Mouse (Mus musculus) forebrain, embryonic 11.5 days (tissue): ENCODE data around the gene Parvg. TPM values are rescaled to one million over a fixed set of nuclear protein-coding genes. Genes with fewer than 3 reads are reported as not detected.

Experiments
- ATAC-seq: fragments of 200-750 bp; cut with Nextera tagmentation; replicated peaks from 2 replicates; pipeline ENCODE4 v1.8.0; 2017; ENCODE audit warnings: moderate TSS enrichment; ENCODE audit not compliant: low FRiP score
- DNase-seq: peaks from one replicate; pipeline ENCODE4 v3.0.0-alpha.2; 2017; ENCODE audit warnings: low spot score
- H3K27ac ChIP-seq: fragments of 300-500 bp; sonication (generic); 2 replicates; pipeline ENCODE4 v1.5.1; 2014; ENCODE audit warnings: low read depth, low read length
- H3K27me3 ChIP-seq: fragments of 300-500 bp; sonication (generic); 2 replicates; pipeline ENCODE4 v1.6.1; 2014; ENCODE audit warnings: mild to moderate bottlenecking, low read length, mixed read lengths; ENCODE audit not compliant: control insufficient read depth, insufficient read depth
- H3K36me3 ChIP-seq: fragments of 300-500 bp; sonication (generic); 2 replicates; pipeline ENCODE4 v1.6.1; 2014; ENCODE audit warnings: mild to moderate bottlenecking, low read length, moderate library complexity, mixed read lengths; ENCODE audit not compliant: control insufficient read depth, insufficient read depth
- H3K4me1 ChIP-seq: fragments of 300-500 bp; sonication (generic); replicated peaks from 2 replicates; pipeline ENCODE4 v1.6.1; 2014; ENCODE audit warnings: low read length, mixed read lengths; ENCODE audit not compliant: control insufficient read depth, insufficient read depth
- H3K4me2 ChIP-seq: fragments of 300-500 bp; sonication (generic); 2 replicates; pipeline ENCODE4 v1.6.1; 2014; ENCODE audit warnings: low read depth, mild to moderate bottlenecking, low read length, moderate library complexity, mixed read lengths; ENCODE audit not compliant: severe bottlenecking
- H3K4me3 ChIP-seq: fragments of 300-500 bp; sonication (generic); 2 replicates; pipeline ENCODE4 v1.5.1; 2014; ENCODE audit warnings: low read depth, low read length
- H3K9ac ChIP-seq: fragments of 300-500 bp; sonication (generic); 2 replicates; pipeline ENCODE4 v1.6.1; 2014; ENCODE audit warnings: low read length
- H3K9me3 ChIP-seq: fragments of 300-500 bp; sonication (generic); 2 replicates; pipeline ENCODE4 v1.6.1; 2016; ENCODE audit warnings: low read length, mixed read lengths; ENCODE audit not compliant: control insufficient read depth
- WGBS: fragments of 180-500 bp; shearing (Covaris S2); extraction: QIAGEN DNeasy Blood & Tissue Kit; methylation state at CpG from one replicate; pipeline ENCODE4 v1.1.7; 2014; 5-methylcytosine and 5-hydroxymethylcytosine counted together
- polyA plus RNA-seq: library from polyadenylated mRNA; unstranded; fragments of >200 nt; fragmentation: Nextera tagmentation; extraction: Ambion mirVana; gene quantifications from 2 replicates; pipeline ENCODE4 v1.2.1, GENCODE M21; 2014

The Parvg gene
- polyA plus RNA-seq, 1 experiment from 2014 or later = 0.35 TPM

DNA sequence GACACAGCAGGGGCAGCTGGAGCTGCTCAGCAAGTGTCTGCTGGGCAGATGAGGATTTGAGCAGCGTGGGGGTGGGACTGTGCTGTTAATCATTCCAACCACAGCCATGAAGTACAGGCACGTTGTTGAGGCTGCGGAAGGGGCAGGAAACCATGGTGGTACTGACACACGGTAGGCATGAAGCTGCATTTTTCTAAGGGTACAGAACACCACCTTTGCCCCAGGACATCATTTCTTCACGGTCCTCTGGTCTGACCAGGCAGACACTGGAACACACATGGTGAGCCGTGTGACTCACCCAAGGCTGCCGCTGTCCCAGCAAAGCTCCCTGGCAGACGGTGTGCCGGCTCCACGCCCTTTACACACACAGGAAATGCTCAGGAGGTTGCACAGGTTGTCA, 56.4 kb downstream of the Parvg start:
- H3K4me1 ChIP-seq = no peaks in the 10 kb centered on the region
- no peaks in the 10 kb centered on the region for H3K36me3 ChIP-seq
- H3K4me3 ChIP-seq = no peak overlapping the region
- H3K9ac ChIP-seq = no peak overlapping the region
- no peaks in the 10 kb centered on the region; the same call in 1 of the 2 replicates for H3K9me3 ChIP-seq
- WGBS = 83% methylated on average over 10 of the region's 10 CpGs
- H3K27me3 ChIP-seq = no peaks in the 10 kb centered on the region
- no peak for DNase-seq
- H3K4me2 ChIP-seq = no peak overlapping the region
- no peak overlapping the region for H3K27ac ChIP-seq
- ATAC-seq = no peak

DNA sequence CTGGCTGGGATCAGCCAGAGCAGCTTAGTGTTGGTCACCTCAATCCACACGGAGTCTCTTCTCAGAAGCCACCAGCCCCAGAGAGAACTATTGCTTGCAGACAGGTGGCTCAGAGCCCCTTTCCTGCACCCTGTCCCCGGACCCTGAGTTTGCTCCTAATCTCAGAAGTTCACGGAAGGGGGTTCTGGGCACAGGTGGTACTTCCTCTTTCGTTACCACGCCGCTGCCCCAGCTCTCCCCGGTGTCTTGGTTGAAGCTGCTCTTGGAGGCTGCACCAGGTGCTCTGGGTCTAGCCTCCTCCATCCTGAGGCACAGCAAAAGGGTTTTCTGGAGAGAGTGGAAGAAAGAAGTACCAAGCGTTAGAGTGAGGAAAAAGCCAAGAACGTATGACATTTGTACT, 60.2 kb downstream of the Parvg start:
- no peak for ATAC-seq
- Histone ChIP-seq H3K4me1 (no peaks in the 10 kb centered on the region), H3K4me2 (no peak overlapping the region), H3K27ac (no peak overlapping the region), H3K27me3 (no peaks in the 10 kb centered on the region), H3K9me3 (peaks cover 4% of the 10 kb centered on the region; the same call in 1 of the 2 replicates), H3K36me3 (no peaks in the 10 kb centered on the region), H3K4me3 (no peak overlapping the region), H3K9ac (no peak overlapping the region)
- WGBS = 90% methylated on average over 9 of the region's 9 CpGs
- no peak for DNase-seq

- DNase-seq = no peak
- Histone ChIP-seq H3K27me3 (no peaks in the 10 kb centered on the region), H3K9me3 (peaks cover 4% of the 10 kb centered on the region; the same call in 1 of the 2 replicates), H3K36me3 (no peaks in the 10 kb centered on the region), H3K4me2 (no peak overlapping the region), H3K9ac (no peak overlapping the region), H3K4me3 (no peak overlapping the region), H3K4me1 (no peaks in the 10 kb centered on the region), H3K27ac (no peak overlapping the region)
- WGBS = 92% methylated on average over 8 of the region's 8 CpGs
- no peak for ATAC-seq
These were observed 62.3 kb downstream of the Parvg start for GRCm38 (mm10) chr15:84385995-84386565.

GRCm38 (mm10) chr15:84388698-84389131, 64.9 kb downstream of the Parvg start:
- DNase-seq = no peak
- H3K27me3 ChIP-seq = no peaks in the 10 kb centered on the region
- H3K27ac ChIP-seq = no peak overlapping the region
- H3K4me2 ChIP-seq = no peak overlapping the region
- H3K9ac ChIP-seq = no peak overlapping the region
- 0 out of 2 replicates have a peak, but pooled peaks cover 2% of the 10 kb centered on the region for H3K4me1 ChIP-seq
- no peak for ATAC-seq
- H3K36me3 ChIP-seq = no peaks in the 10 kb centered on the region
- WGBS = 92% methylated on average over 8 of the region's 8 CpGs
- H3K9me3 ChIP-seq = peaks cover 4% of the 10 kb centered on the region; the same call in 1 of the 2 replicates
- H3K4me3 ChIP-seq = no peak overlapping the region

GRCm38 (mm10) chr15:84392131-84392530, 68.3 kb downstream of the Parvg start:
- no peak overlapping the region for H3K9ac ChIP-seq
- no peak overlapping the region for H3K4me3 ChIP-seq
- H3K4me2 ChIP-seq = no peak overlapping the region
- ATAC-seq (no peak), DNase-seq (no peak)
- WGBS = 93% methylated on average over 4 of the region's 4 CpGs
- no peaks in the 10 kb centered on the region for H3K36me3 ChIP-seq
- H3K9me3 ChIP-seq = peaks cover 4% of the 10 kb centered on the region; the same call in 1 of the 2 replicates
- H3K4me1 ChIP-seq = 0 out of 2 replicates have a peak, but pooled peaks cover 2% of the 10 kb centered on the region
- no peaks in the 10 kb centered on the region; the same call in 1 of the 2 replicates for H3K27me3 ChIP-seq
- H3K27ac ChIP-seq = no peak overlapping the region

Other genes starting within 250 kb of the Parvg start
- 9.7 and 11.8 TPM in 2 replicates for gene Sult4a1, start 218.3 kb upstream of the Parvg start, polyA plus RNA-seq
- gene Pnpla5, start 200.9 kb upstream of the Parvg start, polyA plus RNA-seq = not detected in 2 replicates
- 1.6 and 2.0 TPM in 2 replicates for gene Pnpla3, start 156.2 kb upstream of the Parvg start, polyA plus RNA-seq
- 78.8 and 83.0 TPM in 2 replicates for gene Samm50, start 131.8 kb upstream of the Parvg start, polyA plus RNA-seq
- gene Parvb, start 92.0 kb upstream of the Parvg start, polyA plus RNA-seq = 3.3 and 4.9 TPM in 2 replicates
- 3.8 and 4.4 TPM in 2 replicates for gene Shisal1, start 123.1 kb downstream of the Parvg start, polyA plus RNA-seq
- gene Rtl6, start 233.8 kb downstream of the Parvg start, polyA plus RNA-seq = 30.0 and 30.9 TPM in 2 replicates